10 mouse cellular contexts compared by ENCODE assay signal in the genomic region with DNA sequence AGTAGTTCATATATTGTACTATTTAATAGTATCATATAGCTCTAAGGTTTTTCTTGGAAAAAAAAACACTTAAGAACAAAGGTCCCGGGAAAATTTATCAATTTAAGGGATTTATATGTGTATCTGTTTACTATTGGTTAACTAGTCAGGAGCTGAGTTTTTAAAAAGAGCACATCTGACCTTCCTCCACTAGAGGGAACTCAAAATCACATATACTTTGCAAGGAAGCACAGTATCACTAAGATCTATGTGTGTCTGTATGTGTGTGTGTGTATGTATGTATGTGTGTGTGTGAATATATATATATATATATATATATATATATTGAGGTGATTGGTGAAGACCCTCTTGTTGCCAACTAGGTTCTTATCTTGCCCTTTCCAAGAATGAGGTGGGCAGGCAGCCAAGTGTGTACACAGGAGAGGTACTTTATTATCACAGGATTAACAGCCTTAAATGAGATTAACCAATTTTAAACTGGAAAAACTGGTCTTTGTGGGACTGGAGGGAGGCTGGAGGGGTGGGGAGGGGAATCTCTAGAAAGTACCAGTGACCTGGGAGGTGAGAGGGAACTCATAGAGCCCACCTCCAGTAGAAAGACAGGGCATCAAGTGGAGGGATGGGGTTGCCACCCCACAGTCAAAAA.
DNase-seq lines count a peak whose midpoint lies in the region; ATAC-seq and TF ChIP-seq lines count a peak whose summit lies in the region.
"Had no signal": no experiment of that assay in that cellular context is flagged by ENCODE, and none has a peak within 500 bp of the region (broad histone marks: within the 10 kb centered on the region; RNA-seq: fewer than 3 reads in every experiment).

No protein-coding gene starts in this region.

- 78% methylated on average over 1 of the region's 1 CpGs for WGBS in forebrain, postnatal 0 days
- 90% methylated on average over 1 of the region's 1 CpGs for WGBS in forebrain, embryonic 11.5 days
- 70% methylated on average over 1 of the region's 1 CpGs for WGBS in limb, embryonic 14.5 days
- WGBS in limb, embryonic 10.5 days: 89% methylated on average over 1 of the region's 1 CpGs

- H3K4me2 ChIP-seq in forebrain, postnatal 0 days (ENCODE audit: low read depth): no peak overlapping the region
- H3K4me2 ChIP-seq in forebrain, embryonic 11.5 days (ENCODE audit: low read depth, low read length, severe bottlenecking): no peak overlapping the region
- no peak overlapping the region for H3K4me2 ChIP-seq in limb, embryonic 14.5 days (replicated peaks; ENCODE audit: low read depth, low read length, severe bottlenecking)
- H3K4me2 ChIP-seq: heart, embryonic 13.5 days; hindbrain, embryonic 15.5 days had no signal

- no peaks in the 10 kb centered on the region for H3K4me1 ChIP-seq in forebrain, postnatal 0 days (ENCODE audit: insufficient read depth)
- no peaks in the 10 kb centered on the region for H3K4me1 ChIP-seq in forebrain, embryonic 11.5 days (replicated peaks; ENCODE audit: control insufficient read depth, insufficient read depth, low read length)
- H3K4me1 ChIP-seq in limb, embryonic 14.5 days (ENCODE audit: control insufficient read depth, insufficient read depth, low read length): no peaks in the 10 kb centered on the region
- H3K4me1 ChIP-seq in limb, embryonic 10.5 days: no peaks in the 10 kb centered on the region
- H3K4me1 ChIP-seq: hindbrain, embryonic 15.5 days had no signal

- TF ChIP-seq POLR2A in limb, embryonic 14.5 days (IDR thresholded peaks at IDR 0.05; ENCODE audit: borderline replicate concordance, extremely low read depth, insufficient read depth, insufficient read length): no peak

- no peaks in the 10 kb centered on the region for H3K36me3 ChIP-seq in forebrain, postnatal 0 days (ENCODE audit: insufficient read depth)
- no peaks in the 10 kb centered on the region for H3K36me3 ChIP-seq in forebrain, embryonic 11.5 days (ENCODE audit: control insufficient read depth, insufficient read depth, low read length)
- no peaks in the 10 kb centered on the region for H3K36me3 ChIP-seq in limb, embryonic 14.5 days (ENCODE audit: control insufficient read depth, insufficient read depth, low read length)
- H3K36me3 ChIP-seq in limb, embryonic 10.5 days: no peaks in the 10 kb centered on the region
- H3K36me3 ChIP-seq: heart, embryonic 13.5 days; hindbrain, embryonic 15.5 days had no signal

- peak; percentile 42; the same call in 1 of the 2 replicates for ATAC-seq in forebrain, postnatal 0 days
- no peak for ATAC-seq in forebrain, embryonic 11.5 days (replicated peaks; ENCODE audit: low FRiP score)
- no peak for ATAC-seq in limb, embryonic 14.5 days (ENCODE audit: low FRiP score, low read depth)

- no peak overlapping the region for H3K27ac ChIP-seq in forebrain, postnatal 0 days (ENCODE audit: low read depth, low read length)
- H3K27ac ChIP-seq in forebrain, embryonic 11.5 days (ENCODE audit: low read depth, low read length): no peak overlapping the region
- H3K27ac ChIP-seq in limb, embryonic 14.5 days (replicated peaks; ENCODE audit: low read depth, low read length): no peak overlapping the region
- no peak overlapping the region for H3K27ac ChIP-seq in limb, embryonic 10.5 days
- H3K27ac ChIP-seq: heart, embryonic 13.5 days; hindbrain, embryonic 15.5 days had no signal

- H3K9ac ChIP-seq in forebrain, postnatal 0 days: no peak overlapping the region
- H3K9ac ChIP-seq in forebrain, embryonic 11.5 days (ENCODE audit: low read length): no peak overlapping the region
- no peak overlapping the region for H3K9ac ChIP-seq in limb, embryonic 14.5 days (ENCODE audit: low read depth, low read length, severe bottlenecking)
- H3K9ac ChIP-seq: heart, embryonic 13.5 days; hindbrain, embryonic 15.5 days had no signal

- peak; percentile 14 for DNase-seq in forebrain, postnatal 0 days
- no peak for DNase-seq in forebrain, embryonic 11.5 days (ENCODE audit: low spot score)
- peak; percentile 25 for DNase-seq in limb, embryonic 14.5 days (ENCODE audit: low spot score)
- DNase-seq in limb, embryonic 10.5 days (ENCODE audit: low spot score): no peak
- peak; percentile 1 for DNase-seq in 416B (ENCODE audit: low read depth)
- DNase-seq in brain, adult 2 months (ENCODE audit: low read depth, low spot score): peak; percentile 21
- no peak for DNase-seq in adrenal gland, postnatal 36 days
- no peak for DNase-seq in frontal cortex, postnatal 25 days (ENCODE audit: low spot score in 2 of 2)

- peak; percentile 41 for TF ChIP-seq CTCF in forebrain, postnatal 0 days (IDR thresholded peaks at IDR 0.05; ENCODE audit: low read depth)

- H3K27me3 ChIP-seq in forebrain, postnatal 0 days (ENCODE audit: insufficient read depth, low read length): no peaks in the 10 kb centered on the region
- no peaks in the 10 kb centered on the region for H3K27me3 ChIP-seq in forebrain, embryonic 11.5 days (ENCODE audit: control insufficient read depth, insufficient read depth, low read length)
- no peaks in the 10 kb centered on the region for H3K27me3 ChIP-seq in limb, embryonic 14.5 days (ENCODE audit: control insufficient read depth, insufficient read depth, low read length)
- H3K27me3 ChIP-seq in limb, embryonic 10.5 days (ENCODE audit: low read depth, poor library complexity, severe bottlenecking): no peaks in the 10 kb centered on the region
- H3K27me3 ChIP-seq: heart, embryonic 13.5 days; hindbrain, embryonic 15.5 days had no signal

- no peak overlapping the region for H3K4me3 ChIP-seq in forebrain, postnatal 0 days (ENCODE audit: low read depth, low read length)
- no peak overlapping the region for H3K4me3 ChIP-seq in forebrain, embryonic 11.5 days (ENCODE audit: low read depth, low read length)
- H3K4me3 ChIP-seq in limb, embryonic 14.5 days (replicated peaks; ENCODE audit: low read length): no peak overlapping the region
- H3K4me3 ChIP-seq in limb, embryonic 10.5 days: no peak overlapping the region
- H3K4me3 ChIP-seq: heart, embryonic 13.5 days; hindbrain, embryonic 15.5 days had no signal

- H3K9me3 ChIP-seq in forebrain, postnatal 0 days (ENCODE audit: low read length): no peaks in the 10 kb centered on the region
- no peaks in the 10 kb centered on the region for H3K9me3 ChIP-seq in forebrain, embryonic 11.5 days (ENCODE audit: control insufficient read depth, low read length)
- H3K9me3 ChIP-seq in limb, embryonic 14.5 days (ENCODE audit: control insufficient read depth, low read length): no peaks in the 10 kb centered on the region
- no peaks in the 10 kb centered on the region for H3K9me3 ChIP-seq in limb, embryonic 10.5 days (replicated peaks)
- H3K9me3 ChIP-seq: heart, embryonic 13.5 days; hindbrain, embryonic 15.5 days had no signal

Comparison
In these comparisons a context has a peak if more than half of its experiments do, and no peak if none do; other contexts are left out.
1. DNase-seq: peak in forebrain, postnatal 0 days (single experiment), limb, embryonic 14.5 days (single experiment), 416B (single experiment) and brain, adult 2 months (single experiment); none in forebrain, embryonic 11.5 days (single experiment), limb, embryonic 10.5 days (single experiment), adrenal gland, postnatal 36 days (0 of 2) and frontal cortex, postnatal 25 days (0 of 2).